Mouse (Mus musculus): Measurements from ENCODE around the gene Scd3. TPM values are rescaled to one million over a fixed set of nuclear protein-coding genes. Genes with fewer than 3 reads are reported as not detected.

The Scd3 gene
- polyA plus RNA-seq, 1 experiment = not detected

GRCm38 (mm10) chr19:44265300-44265699 is 62.2 kb downstream of the Scd3 start:
- Histone ChIP-seq H3K4me1 (peaks cover 57% of the 10 kb centered on the region), H3K9me3 (no peaks in the 10 kb centered on the region), H3K27me3 (replicated peaks) (no peaks in the 10 kb centered on the region), H3K36me3 (replicated peaks; ENCODE audit: low read length) (no peaks in the 10 kb centered on the region), H3K4me3 (replicated peaks) (no peak overlapping the region)
- TF ChIP-seq GATA1 (IDR thresholded peaks at IDR 0.05; ENCODE audit: borderline replicate concordance, low read length) (no peak), FLI1 (IDR thresholded peaks at IDR 0.05; ENCODE audit: low read length) (no peak)

GRCm38 (mm10) chr19:44265911-44266337 is 62.9 kb downstream of the Scd3 start:
- H3K9me3 ChIP-seq = no peaks in the 10 kb centered on the region
- H3K36me3 ChIP-seq (replicated peaks; ENCODE audit: low read length) = no peaks in the 10 kb centered on the region
- no peaks in the 10 kb centered on the region for H3K27me3 ChIP-seq (replicated peaks)
- H3K4me1 ChIP-seq = peaks cover 58% of the 10 kb centered on the region
- TF ChIP-seq FLI1 (IDR thresholded peaks at IDR 0.05; ENCODE audit: low read length) (no peak), GATA1 (IDR thresholded peaks at IDR 0.05; ENCODE audit: borderline replicate concordance, low read length) (no peak)
- no peak overlapping the region for H3K4me3 ChIP-seq (replicated peaks)

- no peak for TF ChIP-seq GATA1 (IDR thresholded peaks at IDR 0.05; ENCODE audit: borderline replicate concordance, low read length)
- TF ChIP-seq FLI1 (IDR thresholded peaks at IDR 0.05; ENCODE audit: low read length) = no peak
- no peaks in the 10 kb centered on the region for H3K27me3 ChIP-seq (replicated peaks)
- H3K4me1 ChIP-seq = peaks cover 56% of the 10 kb centered on the region
- H3K36me3 ChIP-seq (replicated peaks; ENCODE audit: low read length) = no peaks in the 10 kb centered on the region
- H3K9me3 ChIP-seq = no peaks in the 10 kb centered on the region
- peak overlapping the region; percentile 95 for H3K4me3 ChIP-seq (replicated peaks)
These were observed 63.4 kb downstream of the Scd3 start for GRCm38 (mm10) chr19:44266458-44266823.

GRCm38 (mm10) chr19:44266824-44267498 is 63.9 kb downstream of the Scd3 start:
- Histone ChIP-seq H3K27me3 (replicated peaks) (no peaks in the 10 kb centered on the region), H3K4me3 (replicated peaks) (peak overlapping the region; percentile 95), H3K9me3 (no peaks in the 10 kb centered on the region), H3K4me1 (peaks cover 56% of the 10 kb centered on the region), H3K36me3 (replicated peaks; ENCODE audit: low read length) (no peaks in the 10 kb centered on the region)
- TF ChIP-seq FLI1 (IDR thresholded peaks at IDR 0.05; ENCODE audit: low read length) = no peak
- no peak for TF ChIP-seq GATA1 (IDR thresholded peaks at IDR 0.05; ENCODE audit: borderline replicate concordance, low read length)

- no peaks in the 10 kb centered on the region for H3K9me3 ChIP-seq
- TF ChIP-seq GATA1 (IDR thresholded peaks at IDR 0.05; ENCODE audit: borderline replicate concordance, low read length) (no peak), FLI1 (IDR thresholded peaks at IDR 0.05; ENCODE audit: low read length) (no peak)
- no peaks in the 10 kb centered on the region for H3K27me3 ChIP-seq (replicated peaks)
These were observed 64.5 kb downstream of the Scd3 start for GRCm38 (mm10) chr19:44267499-44268002.

GRCm38 (mm10) chr19:44273711-44274110 is 70.6 kb downstream of the Scd3 start:
- Histone ChIP-seq H3K4me1 (peaks cover 39% of the 10 kb centered on the region), H3K36me3 (replicated peaks; ENCODE audit: low read length) (no peaks in the 10 kb centered on the region), H3K4me3 (replicated peaks) (no peak overlapping the region), H3K9me3 (no peaks in the 10 kb centered on the region), H3K27me3 (replicated peaks) (peaks cover 10% of the 10 kb centered on the region)
- TF ChIP-seq FLI1 (IDR thresholded peaks at IDR 0.05; ENCODE audit: low read length) (no peak), GATA1 (IDR thresholded peaks at IDR 0.05; ENCODE audit: borderline replicate concordance, low read length) (no peak)

More at GRCm38 (mm10) chr19:44267499-44268002, 64.5 kb downstream of the Scd3 start:
- H3K4me3 ChIP-seq (replicated peaks) = peak overlapping the region; percentile 95
- H3K36me3 ChIP-seq (replicated peaks; ENCODE audit: low read length) = no peaks in the 10 kb centered on the region
- H3K4me1 ChIP-seq = peaks cover 60% of the 10 kb centered on the region

GRCm38 (mm10) chr19:44274452-44274851 is 71.4 kb downstream of the Scd3 start:
- Histone ChIP-seq H3K9me3 (no peaks in the 10 kb centered on the region), H3K36me3 (replicated peaks; ENCODE audit: low read length) (no peaks in the 10 kb centered on the region), H3K4me3 (replicated peaks) (no peak overlapping the region), H3K4me1 (peaks cover 37% of the 10 kb centered on the region), H3K27me3 (replicated peaks) (peaks cover 10% of the 10 kb centered on the region)
- TF ChIP-seq GATA1 (IDR thresholded peaks at IDR 0.05; ENCODE audit: borderline replicate concordance, low read length) = no peak
- no peak for TF ChIP-seq FLI1 (IDR thresholded peaks at IDR 0.05; ENCODE audit: low read length)

- TF ChIP-seq GATA1 (IDR thresholded peaks at IDR 0.05; ENCODE audit: borderline replicate concordance, low read length) (no peak), FLI1 (IDR thresholded peaks at IDR 0.05; ENCODE audit: low read length) (no peak)
- Histone ChIP-seq H3K36me3 (replicated peaks; ENCODE audit: low read length) (no peaks in the 10 kb centered on the region), H3K27me3 (replicated peaks) (peaks cover 10% of the 10 kb centered on the region), H3K4me3 (replicated peaks) (no peak overlapping the region), H3K4me1 (peaks cover 43% of the 10 kb centered on the region), H3K9me3 (no peaks in the 10 kb centered on the region)
These were observed 72.3 kb downstream of the Scd3 start for GRCm38 (mm10) chr19:44275418-44275817.

GRCm38 (mm10) chr19:44276861-44277260 is 73.8 kb downstream of the Scd3 start:
- H3K36me3 ChIP-seq (replicated peaks; ENCODE audit: low read length) = no peaks in the 10 kb centered on the region
- TF ChIP-seq GATA1 (IDR thresholded peaks at IDR 0.05; ENCODE audit: borderline replicate concordance, low read length) = no peak
- no peak for TF ChIP-seq FLI1 (IDR thresholded peaks at IDR 0.05; ENCODE audit: low read length)
- peaks cover 51% of the 10 kb centered on the region for H3K4me1 ChIP-seq
- H3K9me3 ChIP-seq = no peaks in the 10 kb centered on the region
- H3K4me3 ChIP-seq (replicated peaks) = no peak overlapping the region
- peaks cover 10% of the 10 kb centered on the region for H3K27me3 ChIP-seq (replicated peaks)

- H3K4me1 ChIP-seq = peaks cover 57% of the 10 kb centered on the region
- H3K9me3 ChIP-seq = no peaks in the 10 kb centered on the region
- no peaks in the 10 kb centered on the region for H3K36me3 ChIP-seq (replicated peaks; ENCODE audit: low read length)
- H3K27me3 ChIP-seq (replicated peaks) = peaks cover 10% of the 10 kb centered on the region
- H3K4me3 ChIP-seq (replicated peaks) = peak overlapping the region; percentile 31
- TF ChIP-seq FLI1 (IDR thresholded peaks at IDR 0.05; ENCODE audit: low read length) (no peak), GATA1 (IDR thresholded peaks at IDR 0.05; ENCODE audit: borderline replicate concordance, low read length) (no peak)
These were observed 74.9 kb downstream of the Scd3 start for GRCm38 (mm10) chr19:44277931-44278330.
